Mouse (Mus musculus) retina, postnatal 1 day (tissue): Measurements from ENCODE around the gene Il17rc.

ENCODE experiments used
- DNase-seq: peaks from one replicate; pipeline ENCODE4 v3.0.0-alpha.2; 2012

Gene Il17rc

DNA sequence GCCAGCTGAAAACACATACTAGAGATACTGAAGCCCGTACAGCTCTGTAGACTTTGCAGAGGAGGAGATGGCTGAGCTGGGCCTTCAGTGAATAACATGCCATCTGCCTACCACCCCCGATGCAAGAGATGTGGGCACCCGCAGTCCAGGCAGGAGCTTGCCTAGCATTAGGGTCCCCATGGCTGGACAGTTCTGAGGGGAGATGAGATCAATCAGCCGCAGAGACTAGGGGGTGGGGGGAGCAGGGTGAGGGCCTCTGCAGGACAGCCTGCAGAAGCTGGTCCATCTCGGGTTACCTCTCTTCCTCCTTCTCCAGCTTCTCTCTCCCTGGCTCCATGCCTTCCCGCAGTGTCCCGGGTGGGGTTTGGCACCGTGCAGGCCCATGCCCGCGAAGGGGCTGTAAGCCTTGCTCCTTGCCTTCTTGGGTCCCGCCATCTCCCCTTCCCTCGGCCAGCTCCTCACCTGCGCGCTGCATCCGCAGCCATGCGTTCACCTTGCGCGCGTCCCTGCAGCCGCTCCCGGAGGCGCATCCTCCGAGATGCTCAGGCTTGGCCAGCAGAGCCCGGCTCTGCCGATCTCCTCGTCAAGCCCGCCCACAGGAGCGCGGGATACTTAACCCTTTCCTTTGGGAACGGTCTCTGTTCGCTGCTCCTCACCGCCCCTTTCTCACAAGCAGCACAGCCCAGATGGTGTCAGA is 30.3 kb downstream of the Il17rc start, which contains the start of gene Prrt3:
TSS of gene Prrt3 (minus strand) at position 544 of the 697 bp plus-strand sequence.
- peak; percentile 76 for DNase-seq

DNA sequence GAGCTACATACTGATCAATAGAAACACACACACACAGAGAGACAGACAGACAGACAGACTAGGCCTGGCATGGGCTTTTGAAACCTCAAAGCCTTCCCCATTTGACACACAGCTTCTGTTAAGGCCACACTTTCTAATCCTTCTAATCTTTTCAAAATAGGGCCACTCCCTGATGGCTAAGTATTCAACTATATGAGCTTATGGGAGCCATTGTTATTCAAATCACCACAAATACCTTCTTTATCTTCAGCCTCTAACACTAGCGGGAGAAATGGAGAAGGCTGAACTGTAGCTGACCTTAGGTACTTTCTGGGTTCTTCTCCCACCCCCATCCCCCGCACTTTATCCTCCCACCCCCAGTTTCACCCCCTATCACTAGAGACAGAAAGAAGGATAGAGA is 31.6 kb downstream of the Il17rc start:
- no peak for DNase-seq

DNA sequence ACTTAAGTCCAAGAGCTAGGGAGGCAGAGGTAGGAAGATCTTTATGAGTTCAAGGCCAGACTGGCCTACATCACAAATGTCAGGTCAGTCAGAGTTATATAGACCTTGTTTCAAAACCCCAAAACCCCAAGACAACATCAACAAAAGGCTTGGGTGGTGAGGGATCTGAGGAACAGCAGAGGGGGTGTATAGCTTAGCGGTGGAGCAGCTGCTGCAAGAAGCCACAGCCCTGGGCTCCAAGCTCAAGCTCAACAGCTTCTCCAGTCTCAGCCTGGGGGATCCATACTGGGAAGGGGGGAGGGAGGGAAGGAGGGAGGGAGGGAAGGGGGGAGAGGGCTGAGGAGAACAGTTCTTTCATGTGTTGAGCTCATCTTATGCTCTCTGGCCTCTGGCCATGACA is 34.5 kb downstream of the Il17rc start:
- DNase-seq, result no peak

DNA sequence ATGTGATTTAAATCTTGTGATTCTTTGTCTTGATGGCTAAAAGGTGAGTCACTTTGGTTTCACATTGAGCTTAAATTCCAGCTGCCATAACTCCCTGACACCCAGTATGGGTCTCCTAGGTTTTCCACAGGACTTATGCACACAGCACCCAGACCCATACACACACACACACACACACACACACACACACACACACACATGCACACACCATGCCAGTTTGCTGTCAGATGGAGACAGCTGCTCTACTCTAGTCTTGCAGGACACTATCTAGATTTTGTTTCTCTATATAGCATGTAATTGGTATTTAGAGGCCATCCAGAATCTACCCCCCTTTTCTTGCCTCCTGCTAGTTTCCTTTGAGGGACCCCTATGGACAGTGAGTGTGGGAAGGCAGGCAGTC is 35.9 kb downstream of the Il17rc start:
- no peak for DNase-seq

DNA sequence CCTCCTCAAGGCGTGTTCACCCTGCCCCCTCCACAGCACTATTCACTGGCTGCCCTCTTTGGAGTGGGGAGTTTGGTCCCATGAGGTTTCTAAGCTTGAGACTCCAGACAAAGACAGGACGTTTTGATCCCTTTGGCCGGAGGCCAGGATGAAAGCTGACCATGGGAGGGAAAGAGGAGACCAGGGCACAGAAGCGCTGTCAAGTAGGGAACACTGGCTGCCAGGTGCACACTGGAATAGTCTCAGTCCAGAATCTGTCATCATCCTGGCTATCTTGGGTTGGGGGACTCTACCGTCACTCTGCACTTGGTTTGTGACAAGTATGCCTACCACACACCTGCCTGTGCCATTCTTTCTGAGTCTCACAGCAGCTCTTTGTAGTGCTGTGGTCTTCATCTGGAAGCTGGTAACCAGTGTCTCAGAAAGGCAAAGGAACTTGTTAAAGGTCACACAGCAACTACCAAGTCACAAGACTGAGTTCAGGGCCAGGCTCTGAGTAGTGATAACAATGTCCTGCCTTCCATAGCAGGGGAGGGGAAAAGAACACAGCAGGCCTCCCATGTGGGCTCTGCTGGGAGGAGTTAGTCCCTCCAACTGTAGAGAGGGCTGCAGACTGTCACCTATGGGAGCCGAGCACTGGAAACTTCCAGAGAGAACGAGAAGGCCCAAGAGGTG is 37.2 kb downstream of the Il17rc start:
- DNase-seq, result no peak

DNA sequence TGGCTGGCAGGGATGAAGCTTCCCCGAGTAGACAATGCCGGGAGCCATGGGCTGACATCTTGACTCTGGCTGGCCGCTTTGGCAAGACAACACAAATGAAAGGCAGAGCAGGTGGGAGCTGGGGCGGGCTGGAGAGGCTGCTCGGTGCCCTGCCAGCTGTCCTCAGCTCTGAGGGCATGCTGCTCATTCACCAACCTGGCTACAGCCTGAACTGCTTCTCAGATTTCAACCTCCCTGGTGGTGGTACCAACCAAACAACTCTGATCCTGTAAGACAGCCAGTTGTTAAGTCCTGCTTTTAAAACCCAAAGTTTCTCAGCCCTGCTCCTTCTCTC is 37.7 kb downstream of the Il17rc start:
- DNase-seq, result no peak

DNA sequence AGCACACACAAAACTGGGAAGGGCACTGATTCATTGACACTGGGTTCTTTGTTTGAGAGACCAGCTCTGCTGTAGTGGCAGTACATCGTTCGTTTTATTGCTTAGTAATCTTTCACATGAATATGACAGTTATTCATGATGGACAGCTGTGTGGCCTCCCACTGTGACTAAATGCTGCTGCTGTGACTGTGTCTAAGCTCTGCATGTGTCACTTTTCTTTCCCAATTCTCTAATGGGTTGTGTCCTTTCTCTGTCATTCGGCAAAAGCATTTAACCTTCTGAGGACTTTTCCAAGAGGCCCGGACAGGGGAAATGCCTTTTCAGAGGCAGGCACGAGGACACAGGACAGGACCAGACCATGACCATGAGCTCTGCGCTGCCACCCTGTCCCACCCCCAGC is 42.7 kb downstream of the Il17rc start:
- DNase-seq, result no peak

DNA sequence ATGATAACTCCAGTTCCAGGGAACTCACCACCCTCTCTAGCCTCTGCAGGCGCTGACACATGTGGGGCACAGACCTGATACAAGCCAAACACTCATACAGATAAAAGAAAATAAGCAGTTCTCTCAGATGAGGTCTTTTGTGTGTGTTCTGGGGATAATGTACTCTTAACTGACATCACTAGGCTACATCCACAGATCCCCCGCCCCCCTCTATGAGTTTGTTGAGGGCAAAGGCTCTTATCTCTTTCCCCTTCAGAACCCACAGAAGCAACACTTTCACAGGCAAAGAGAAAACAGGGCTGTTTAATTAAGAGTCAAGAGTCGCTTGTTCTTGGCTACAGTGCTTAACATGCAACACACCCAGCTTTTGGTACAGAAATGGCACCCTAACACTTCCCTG is 43.4 kb downstream of the Il17rc start:
- DNase-seq, result no peak

DNA sequence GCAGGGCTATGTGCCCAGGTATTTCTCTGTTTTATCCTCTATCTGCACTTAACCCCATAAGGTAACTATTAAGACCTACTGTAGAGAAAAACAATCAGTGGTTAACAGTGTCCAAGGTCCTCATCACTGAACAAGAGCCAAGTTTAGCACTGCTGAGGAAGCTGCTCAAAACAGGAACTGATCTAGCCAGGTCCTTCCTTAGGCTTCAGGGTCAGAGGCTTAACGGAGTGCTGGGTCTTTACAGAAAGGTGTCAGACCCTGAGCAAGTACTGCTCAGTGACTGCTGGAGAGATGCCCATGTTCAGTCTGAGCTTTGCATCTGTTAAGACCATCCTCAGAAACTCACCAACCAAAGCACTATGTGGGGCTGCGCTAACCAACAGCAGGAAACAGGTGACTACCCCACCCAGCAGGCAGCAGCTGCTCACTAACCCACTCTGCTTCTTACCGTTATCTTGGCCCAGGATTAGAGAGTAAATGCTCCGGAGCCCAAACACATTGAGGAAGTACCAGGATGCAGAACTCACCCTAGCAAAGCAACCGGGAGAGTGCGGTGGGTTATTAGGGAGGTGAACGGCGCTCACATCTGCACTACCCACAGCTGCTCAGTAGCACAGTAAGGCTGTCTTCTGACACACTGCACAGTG is 46.3 kb downstream of the Il17rc start:
- DNase-seq, result no peak

DNA sequence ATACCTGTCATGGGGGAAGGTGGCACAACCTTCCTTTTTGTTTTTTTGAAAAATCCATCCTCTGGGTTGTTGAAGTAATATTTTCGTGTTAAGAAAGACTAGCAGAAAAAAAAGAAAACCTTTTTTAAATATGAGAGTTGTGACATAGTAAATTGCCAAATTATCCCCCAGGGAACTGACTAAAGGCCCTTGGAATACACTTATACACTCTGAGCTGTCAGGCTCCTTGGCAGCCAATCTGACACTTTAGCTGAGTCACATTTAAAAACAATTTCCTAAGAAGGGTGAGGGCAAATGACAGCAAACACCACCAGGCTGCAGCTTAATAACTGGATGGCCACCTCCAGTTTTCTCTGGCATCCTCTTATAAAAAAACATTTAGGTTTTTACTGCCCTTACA is 51.1 kb downstream of the Il17rc start:
- DNase-seq, result no peak

DNA sequence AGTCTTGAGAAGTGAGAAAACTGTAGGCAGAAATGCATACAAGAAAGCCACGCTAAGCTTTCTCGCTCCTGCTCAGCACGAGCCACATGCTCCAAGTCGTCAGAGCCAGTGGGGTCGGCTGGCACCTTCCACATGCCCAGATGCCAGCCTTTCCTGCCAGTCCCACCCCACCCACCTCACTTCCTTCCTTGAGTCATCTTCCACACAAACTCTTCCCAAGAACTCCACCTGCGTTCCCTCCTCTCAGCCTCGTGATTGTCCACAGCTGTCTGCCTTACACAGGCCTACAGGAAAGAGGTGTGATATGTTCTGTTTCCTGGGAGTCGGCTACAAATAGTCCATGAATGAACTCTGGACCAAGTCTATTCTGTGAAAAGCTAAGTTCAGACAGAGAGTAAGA is 52.2 kb downstream of the Il17rc start:
- DNase-seq, result no peak

DNA sequence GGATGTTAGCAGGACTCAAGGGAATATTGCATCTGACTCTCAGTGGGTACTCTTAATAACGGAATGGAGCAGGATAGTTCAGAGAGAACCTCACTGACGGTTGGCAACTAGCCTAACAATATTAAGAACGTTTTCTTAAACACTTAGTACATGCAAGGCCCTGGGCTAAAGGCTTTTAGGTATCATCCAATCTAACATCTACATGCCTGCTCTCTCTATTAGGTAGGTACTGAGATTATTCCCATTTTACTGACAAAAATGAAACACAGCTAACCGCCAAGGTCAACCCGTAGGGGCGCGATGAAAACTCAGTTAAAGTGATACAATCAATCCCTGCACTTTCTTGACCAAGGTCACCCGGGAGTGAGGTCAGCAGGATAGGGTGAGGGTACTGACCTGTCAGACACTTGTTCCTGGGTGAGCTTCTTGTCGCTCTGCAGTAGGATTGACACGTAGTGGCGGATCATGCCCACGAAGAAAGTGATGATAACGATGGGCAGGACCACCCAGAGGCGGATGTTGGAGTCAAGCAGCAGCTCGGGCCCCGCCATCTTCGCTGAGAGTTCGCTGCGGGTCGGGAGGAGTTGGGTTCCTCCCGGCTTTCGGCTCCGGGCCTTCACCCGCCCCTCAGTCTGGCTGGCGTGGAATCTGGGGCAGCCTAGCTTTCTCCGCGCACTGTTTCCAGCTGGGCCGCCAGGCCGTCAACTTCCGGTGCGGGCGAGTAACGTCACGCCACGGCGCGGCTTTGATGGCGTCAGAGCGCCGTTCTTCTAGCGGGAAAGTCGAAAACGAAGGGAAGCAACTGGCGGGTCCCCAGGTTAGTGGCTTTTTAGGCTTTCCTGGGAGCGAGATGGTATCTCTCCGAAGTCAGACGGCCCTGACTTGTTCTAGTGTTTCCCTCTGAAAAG is 60.0 kb downstream of the Il17rc start, which contains the start of the genes Emc3 and Fancd2:
TSS of gene Emc3 (minus strand) at position 721 of the 908 bp plus-strand sequence.
TSS of gene Fancd2 (plus strand) at position 751 of the 908 bp plus-strand sequence.
- peak; percentile 93 for DNase-seq

DNA sequence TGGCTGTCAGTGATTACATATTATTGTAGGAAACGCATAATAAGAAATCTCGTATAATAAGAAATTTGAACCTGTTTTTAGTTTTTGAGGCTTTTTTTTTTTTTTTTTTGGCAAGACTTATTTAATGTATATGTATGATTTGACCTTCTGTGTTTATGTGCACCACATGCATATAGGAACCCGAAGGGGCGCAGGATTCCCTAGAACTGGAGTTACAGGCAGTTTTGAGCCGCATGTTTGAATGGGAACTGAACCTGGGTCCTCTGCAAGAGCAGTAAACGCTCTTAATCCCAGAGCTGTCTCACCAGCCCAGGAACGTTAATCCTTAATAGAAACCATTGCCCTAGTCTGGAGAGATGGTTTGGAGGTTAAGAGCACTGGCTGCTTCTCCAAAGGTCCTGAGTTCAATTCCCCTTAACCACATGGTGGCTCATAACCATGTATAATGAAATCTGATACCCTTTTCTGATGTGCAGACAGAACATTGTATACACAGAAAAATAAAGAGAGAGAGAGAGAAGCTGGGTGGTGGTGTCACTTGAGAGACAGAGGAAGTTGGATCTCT is 60.7 kb downstream of the Il17rc start:
- DNase-seq, result peak; percentile 14
